Mouse (Mus musculus) kidney, postnatal 10 days (tissue): ENCODE data around the gene Col4a2.

Experiments
- DNase-seq: peaks from one replicate; pipeline ENCODE4 v3.0.0; 2021; ENCODE audit warnings: mixed read lengths

Gene Col4a2

GRCm38 (mm10) chr8:11362278-11363214, 49.9 kb downstream of the Col4a2 start:
- peak; percentile 72 for DNase-seq

GRCm38 (mm10) chr8:11363340-11364126, 50.9 kb downstream of the Col4a2 start:
- DNase-seq = no peak

- DNase-seq = no peak
Observed at GRCm38 (mm10) chr8:11366251-11366650, 53.6 kb downstream of the Col4a2 start.

- no peak for DNase-seq
Observed at GRCm38 (mm10) chr8:11366741-11367140, 54.1 kb downstream of the Col4a2 start.

DNA sequence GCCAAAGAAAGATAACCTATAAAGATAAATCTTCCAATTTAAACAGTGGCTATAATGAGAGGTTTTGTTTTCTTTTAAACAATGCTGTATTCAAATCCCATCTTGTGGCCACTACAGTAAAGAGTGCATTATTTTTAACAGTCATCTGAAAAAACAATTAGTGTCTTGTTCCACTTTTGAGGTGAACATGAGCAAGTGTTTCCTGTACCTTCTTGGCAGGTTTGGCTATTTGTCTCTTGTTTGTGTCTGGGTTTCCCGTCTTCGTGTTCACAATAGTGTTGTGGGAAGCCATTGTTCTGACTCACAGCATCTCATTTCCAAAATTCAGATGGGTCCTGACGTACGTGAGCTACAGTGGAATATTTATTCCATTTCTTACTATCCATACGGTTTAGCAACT, 55.1 kb downstream of the Col4a2 start:
- no peak for DNase-seq

DNA sequence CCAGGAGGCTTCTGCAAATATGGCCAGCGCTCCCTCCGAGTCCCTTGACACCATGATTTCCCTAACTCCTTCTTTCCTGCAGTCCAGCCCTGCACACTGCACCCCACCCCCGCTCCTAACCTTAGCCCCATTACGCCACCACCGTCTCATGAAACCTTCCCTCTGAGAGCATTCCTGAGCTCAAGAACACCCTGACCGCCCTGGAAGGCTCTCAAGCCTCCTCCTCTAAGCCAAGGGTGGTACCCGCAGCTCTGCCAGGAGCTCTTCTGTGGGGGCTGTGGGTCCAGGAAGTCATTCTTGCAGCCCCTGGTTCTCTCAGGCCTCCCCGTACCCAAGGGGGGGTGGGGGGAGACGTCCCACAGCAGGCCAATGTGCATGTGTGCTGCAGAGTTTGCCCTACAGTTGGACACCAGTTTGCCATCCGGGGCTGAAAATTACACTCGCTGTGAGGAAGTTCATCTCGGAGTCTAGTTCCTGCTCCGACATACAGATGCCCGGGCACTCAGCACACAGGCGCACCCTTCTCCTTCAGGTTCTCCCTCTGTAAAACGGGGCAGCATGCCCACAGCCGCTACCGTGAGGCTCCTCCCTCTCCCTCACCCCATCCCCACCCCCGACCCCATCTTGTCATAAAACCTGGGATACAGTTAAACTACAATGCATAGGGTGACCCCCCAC, 57.1 kb downstream of the Col4a2 start:
- peak; percentile 62 for DNase-seq

DNA sequence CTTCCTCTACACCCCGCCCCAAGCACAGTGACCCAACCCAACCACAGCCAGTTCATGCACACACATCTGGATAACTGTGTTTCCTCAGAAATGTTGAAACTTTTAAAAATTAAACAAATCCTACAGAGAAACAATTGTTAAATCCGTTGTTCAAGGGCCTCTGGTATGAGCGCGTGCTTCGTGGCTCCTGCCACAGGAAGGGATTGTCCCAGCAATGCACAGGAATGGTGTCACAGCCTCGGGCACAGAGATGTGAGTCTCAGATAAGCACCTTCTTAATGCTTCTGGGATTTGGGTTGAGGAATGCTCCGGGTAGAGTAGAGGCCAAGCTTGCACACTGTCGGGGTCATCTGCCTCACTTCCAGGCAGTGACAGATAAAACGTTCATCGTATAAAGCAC, 58.7 kb downstream of the Col4a2 start:
- no peak for DNase-seq

- no peak for DNase-seq
Observed at GRCm38 (mm10) chr8:11372080-11372479, 59.5 kb downstream of the Col4a2 start.

DNA sequence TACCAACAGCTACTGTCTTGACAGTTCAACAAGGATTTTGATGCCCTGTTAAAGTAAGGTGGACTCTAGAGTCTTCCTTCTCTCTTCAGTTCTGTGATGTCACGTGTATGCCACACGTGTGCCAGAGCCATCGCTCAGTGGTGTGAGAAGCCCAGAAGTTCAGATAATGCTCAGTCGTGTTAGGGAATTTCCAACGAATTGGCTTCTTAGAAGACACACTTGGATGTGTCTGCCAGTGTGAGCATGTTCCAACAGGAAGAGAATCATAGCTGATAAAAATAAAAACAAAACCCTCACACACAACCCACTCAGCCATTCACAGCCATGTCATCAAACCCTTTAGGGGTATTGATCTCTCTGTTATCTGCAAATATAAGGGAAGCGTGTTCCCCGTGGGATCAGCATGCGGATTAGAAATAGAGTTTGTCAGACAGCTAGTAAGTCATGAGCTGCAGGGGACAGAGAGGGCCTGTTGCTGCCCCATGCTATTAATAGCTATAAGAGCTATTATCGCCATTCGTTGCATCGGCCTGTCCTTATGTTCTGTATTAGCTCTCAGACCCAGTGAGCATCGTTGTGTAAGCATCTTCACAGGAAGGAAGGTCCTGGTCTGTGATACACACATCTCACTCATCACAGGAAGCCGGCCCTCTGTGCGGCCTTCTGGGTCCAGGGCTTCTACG, 61.2 kb downstream of the Col4a2 start:
- no peak for DNase-seq

- no peak for DNase-seq
Observed at GRCm38 (mm10) chr8:11374326-11375076, 61.9 kb downstream of the Col4a2 start.

- DNase-seq = peak; percentile 38
Observed at GRCm38 (mm10) chr8:11375749-11376438, 63.3 kb downstream of the Col4a2 start.

GRCm38 (mm10) chr8:11377391-11378210, 65.0 kb downstream of the Col4a2 start:
- peak; percentile 29 for DNase-seq

DNA sequence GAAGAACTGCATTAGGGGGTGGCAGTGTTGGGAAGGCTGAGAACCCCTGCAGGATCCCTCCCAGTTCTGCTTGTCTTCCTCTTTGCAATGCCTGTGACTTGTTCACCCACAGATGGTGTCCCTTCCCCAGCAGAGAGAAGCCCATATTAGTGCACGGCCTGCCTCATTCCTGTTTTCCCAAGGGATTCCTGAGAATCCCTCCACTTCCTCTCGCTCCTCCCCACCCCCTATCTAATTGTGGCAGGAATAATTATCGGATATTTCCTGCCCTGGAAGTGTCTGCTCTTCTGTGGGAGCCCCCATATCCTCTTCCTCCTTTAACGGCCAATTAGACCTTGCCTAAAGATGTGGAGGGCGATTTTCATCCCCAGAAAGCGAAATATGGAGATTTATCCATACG, 67.0 kb downstream of the Col4a2 start:
- peak; percentile 63 for DNase-seq

- DNase-seq = no peak
Observed at GRCm38 (mm10) chr8:11381544-11381943, 68.9 kb downstream of the Col4a2 start.

DNA sequence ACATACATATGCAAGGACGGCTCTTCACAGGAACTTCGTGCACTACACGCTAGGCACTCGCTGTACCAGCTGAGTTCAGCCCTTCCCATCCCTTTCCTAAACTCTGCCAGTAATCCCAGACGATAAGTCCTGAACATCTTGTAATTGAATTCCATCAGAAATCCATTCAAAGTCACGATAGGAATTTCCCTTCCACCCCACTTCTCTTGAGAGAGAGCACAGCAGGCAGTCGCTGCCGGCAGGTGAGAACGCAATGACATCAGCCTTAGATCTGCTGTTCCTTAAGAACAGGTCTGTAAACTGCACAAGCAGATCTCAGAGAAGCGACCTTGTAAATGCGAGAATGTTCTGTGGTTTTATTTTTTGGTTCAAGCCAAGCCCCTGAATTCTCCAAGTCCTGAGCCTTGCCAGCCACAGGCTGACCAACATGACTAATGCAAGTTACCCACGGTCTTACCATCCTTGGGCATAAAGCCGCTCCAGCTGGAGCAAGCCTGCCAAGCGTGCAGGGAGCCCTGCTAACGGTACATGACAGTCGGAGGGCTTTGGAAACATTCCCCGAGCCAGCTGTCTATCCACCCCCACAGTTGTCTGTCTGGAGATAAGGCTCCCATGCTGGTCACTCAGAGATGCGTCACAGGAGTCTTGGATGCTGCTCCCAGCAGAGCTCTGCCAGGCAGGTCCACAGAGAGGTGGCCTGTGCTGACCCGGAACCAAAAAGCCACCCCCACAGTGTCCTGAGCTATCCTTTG, 69.6 kb downstream of the Col4a2 start:
- DNase-seq = peak; percentile 68

DNA sequence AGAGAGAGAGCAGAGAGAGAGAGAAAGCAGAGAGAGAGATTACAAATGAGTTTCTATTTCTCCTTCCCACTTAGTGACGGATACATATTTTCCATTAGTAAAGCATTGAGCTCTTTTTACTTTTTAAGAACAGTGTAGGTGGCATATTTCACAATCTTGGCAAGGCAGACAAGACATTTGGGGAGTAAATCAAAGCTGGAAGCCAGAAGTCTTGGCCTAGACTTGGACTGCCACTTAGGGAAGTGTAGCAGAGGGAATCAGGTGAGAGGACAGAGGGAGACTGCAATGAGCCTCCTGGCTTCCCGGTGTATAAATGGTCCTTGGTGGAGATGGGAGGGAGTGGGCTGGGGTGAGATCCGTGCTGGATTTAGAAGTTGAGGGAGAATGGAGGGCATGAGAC, 70.3 kb downstream of the Col4a2 start:
- DNase-seq = no peak

DNA sequence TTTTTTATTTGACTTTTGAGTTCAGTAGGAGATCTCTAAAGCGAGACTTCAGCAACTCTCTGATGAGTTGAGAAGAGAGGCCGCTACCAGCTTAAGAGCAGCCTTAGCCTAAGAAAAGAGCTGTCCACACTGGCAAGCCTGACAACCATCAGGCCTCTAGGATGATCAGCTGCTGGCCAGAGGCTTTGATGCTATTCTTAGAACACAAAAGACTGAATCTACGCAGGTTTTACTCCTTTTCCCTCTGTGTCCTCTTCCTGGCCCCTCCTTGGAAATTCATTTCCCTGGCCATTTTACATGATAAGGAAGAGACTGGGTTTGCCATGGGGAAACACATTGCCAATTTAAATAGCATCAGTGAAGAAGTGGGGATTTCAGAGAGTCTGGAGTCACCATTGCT, 70.8 kb downstream of the Col4a2 start:
- DNase-seq = no peak

- DNase-seq = no peak
Observed at GRCm38 (mm10) chr8:11384841-11385240, 72.2 kb downstream of the Col4a2 start.

DNA sequence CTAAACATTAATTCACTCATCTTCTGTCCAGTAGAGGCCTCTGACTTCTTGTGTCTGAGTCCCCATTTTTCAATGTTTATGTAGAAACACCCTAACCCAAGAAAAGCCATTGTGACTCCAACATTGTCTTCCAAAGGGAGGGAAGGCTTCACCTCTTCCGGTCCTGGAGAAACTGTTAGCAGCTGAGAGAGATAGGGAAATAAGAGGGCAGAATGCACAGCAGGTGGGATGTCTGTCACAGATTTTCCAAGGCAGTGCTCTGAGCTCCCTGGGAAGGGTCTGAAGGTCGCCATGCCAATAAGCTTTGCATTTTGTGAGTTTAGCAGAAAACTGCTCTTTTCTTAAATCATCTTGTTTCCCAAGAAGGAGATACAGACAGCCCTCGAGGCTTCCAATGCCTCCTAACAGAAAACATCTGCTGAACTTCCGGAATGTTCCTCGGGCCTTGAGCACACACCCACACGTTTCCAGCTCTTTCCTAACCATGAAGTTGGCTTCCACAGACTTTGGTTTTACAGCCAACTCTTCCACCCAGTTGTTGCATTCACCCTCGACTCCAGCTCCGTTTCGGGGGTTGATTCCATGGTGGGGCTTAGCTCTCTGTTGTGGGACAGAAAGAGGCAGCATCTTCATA, 72.8 kb downstream of the Col4a2 start:
- no peak for DNase-seq
